Mouse (Mus musculus) spleen, adult 2 months (tissue): ENCODE data around the gene Zfp229. TPM values are rescaled to one million over a fixed set of nuclear protein-coding genes. Genes with fewer than 3 reads are reported as not detected.
"Not testable (repeated sequence)": the region's sequence is repeated elsewhere in the genome, so short reads cannot be mapped to it uniquely, and the experiment has no call there.

Source experiments
- DNase-seq, 2 experiments: peaks; one replicate each; pipeline versions ENCODE4 v3.0.0 to v3.0.0-alpha.2; 2012 to 2021; ENCODE audit warnings: low spot score in 2 of 2, low read depth in 1 of 2
- H3K27ac ChIP-seq: fragments of 200-500 bp; 2 replicates; pipeline ENCODE4 v1.5.1; 2012; ENCODE audit warnings: low read length, inconsistent platforms; ENCODE audit not compliant: insufficient read depth
- H3K27me3 ChIP-seq: fragments of 200-500 bp; 2 replicates; pipeline ENCODE4 v1.6.1; 2012; ENCODE audit warnings: mild to moderate bottlenecking, moderate library complexity, low read length, inconsistent platforms; ENCODE audit not compliant: control insufficient read depth, insufficient read depth
- H3K36me3 ChIP-seq: fragments of 200-500 bp; 2 replicates; pipeline ENCODE4 v1.6.1; 2012; ENCODE audit warnings: mild to moderate bottlenecking, low read length, inconsistent platforms; ENCODE audit not compliant: control insufficient read depth, insufficient read depth
- H3K4me1 ChIP-seq: fragments of 200-500 bp; 2 replicates; pipeline ENCODE4 v1.6.1; 2011; ENCODE audit warnings: inconsistent platforms; ENCODE audit not compliant: control insufficient read depth, insufficient read depth, insufficient read length
- H3K4me3 ChIP-seq: fragments of 200-500 bp; 2 replicates; pipeline ENCODE4 v1.5.1; 2011; ENCODE audit warnings: mild to moderate bottlenecking, inconsistent platforms; ENCODE audit not compliant: insufficient read depth, insufficient read length; ENCODE audit errors: extremely low read depth
- CTCF ChIP-seq: fragments of 200-500 bp; IDR thresholded peaks from 2 replicates; pipeline ENCODE4 v1.5.1; 2011; ENCODE audit warnings: mild to moderate bottlenecking, inconsistent platforms; ENCODE audit not compliant: insufficient read depth, insufficient read length, insufficient replicate concordance; ENCODE audit errors: extremely low read depth
- POLR2A ChIP-seq: fragments of 200-500 bp; IDR thresholded peaks from 2 replicates; pipeline ENCODE4 v1.6.1; 2011; ENCODE audit warnings: low read depth, low read length, inconsistent platforms
- WGBS: fragments of 180-500 bp; shearing (Covaris S2); methylation state at CpG from one replicate; pipeline ENCODE4 v1.1.7; 2018; 5-methylcytosine and 5-hydroxymethylcytosine counted together
- polyA plus RNA-seq: library from polyadenylated mRNA; depleted of rRNA; stranded (reverse); fragments of >200 nt; gene quantifications from 2 replicates; pipeline ENCODE4 v1.2.3, GENCODE M21; 2012; rRNA removed

Zfp229 gene
- 0.29 and 0.56 TPM in 2 replicates for polyA plus RNA-seq

DNA sequence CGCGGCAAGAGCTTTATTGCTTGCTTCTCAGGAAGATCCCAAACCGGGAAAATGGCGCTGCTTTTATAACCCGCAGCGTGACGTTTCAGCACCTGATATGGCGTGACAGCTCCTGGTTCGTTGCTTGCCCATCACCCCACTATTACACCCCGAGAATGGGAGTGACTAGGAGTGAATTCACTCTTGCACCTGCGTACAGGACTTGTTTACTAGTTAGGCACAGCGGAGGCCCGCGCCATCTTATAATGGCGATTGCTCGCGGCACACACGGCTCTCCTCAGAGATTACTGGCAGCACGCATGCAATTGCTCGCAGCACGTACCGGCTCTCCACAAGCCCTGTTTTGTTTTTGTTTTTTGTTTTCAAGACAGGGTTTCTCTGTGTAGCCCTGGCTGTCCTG lies at the start of gene Zfp229:
TSS of gene Zfp229 (plus strand) at position 301 of the 400 bp plus-strand sequence.
- H3K27me3 ChIP-seq, H3K36me3 ChIP-seq, H3K4me3 ChIP-seq, H3K4me1 ChIP-seq, H3K27ac ChIP-seq, DNase-seq: not testable (repeated sequence)
- 98% methylated on average over 15 of the region's 22 CpGs for WGBS

DNA sequence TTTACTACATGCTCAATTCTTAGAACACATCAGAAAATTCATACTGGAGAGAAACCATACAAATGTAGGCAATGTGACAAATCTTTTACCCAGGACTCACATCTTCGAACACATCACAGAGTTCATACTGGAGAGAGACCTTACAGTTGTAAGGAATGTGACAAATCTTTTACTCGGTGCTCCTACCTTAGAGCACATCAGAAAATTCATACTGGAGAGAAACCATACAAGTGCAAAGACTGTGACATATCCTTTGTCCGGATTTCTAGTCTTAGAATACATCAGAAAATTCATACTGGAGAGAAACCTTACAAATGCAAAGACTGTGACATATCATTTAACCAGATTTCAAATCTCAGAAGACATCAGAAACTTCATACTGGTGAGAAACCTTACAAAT lies 39.0 kb upstream of the Zfp229 start, which contains the start of gene Gm10226:
TSS of gene Gm10226 (plus strand) at position 301 of the 400 bp plus-strand sequence.
- H3K36me3 ChIP-seq: peaks cover 2% of the 10 kb centered on the region; the same call in 1 of the 2 replicates
- H3K27ac ChIP-seq: no peak within 1 kb of the TSS
- TF ChIP-seq POLR2A (no peak), CTCF (no peak)
- H3K4me1 ChIP-seq: no peaks in the 10 kb centered on the region
- H3K4me3 ChIP-seq: no peak within 1 kb of the TSS
- WGBS: 95% methylated on average over 3 of the region's 3 CpGs
- H3K27me3 ChIP-seq: no peaks in the 10 kb centered on the region
- DNase-seq: no peak

DNA sequence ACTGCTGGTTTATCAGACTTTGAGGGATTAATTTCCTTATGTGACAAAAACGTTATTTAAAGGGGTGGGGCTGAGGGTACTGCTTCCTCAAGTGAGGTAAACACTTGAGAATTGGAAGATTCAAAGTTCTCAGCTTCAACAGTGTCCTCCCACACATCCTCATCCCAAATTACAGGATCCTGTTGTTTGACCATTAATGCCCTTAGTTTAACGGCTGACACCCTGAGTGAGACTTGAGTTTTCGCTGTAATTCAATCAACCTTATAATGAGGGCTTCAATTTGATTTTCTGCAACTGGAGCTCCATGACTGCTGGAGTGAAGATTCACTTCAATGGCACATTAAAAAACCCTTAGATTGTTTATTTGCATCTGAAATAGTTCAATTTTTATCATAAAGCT lies 37.3 kb upstream of the Zfp229 start:
- no peak for DNase-seq
- 82% methylated on average over 3 of the region's 3 CpGs for WGBS
- H3K27me3 ChIP-seq: no peaks in the 10 kb centered on the region

DNA sequence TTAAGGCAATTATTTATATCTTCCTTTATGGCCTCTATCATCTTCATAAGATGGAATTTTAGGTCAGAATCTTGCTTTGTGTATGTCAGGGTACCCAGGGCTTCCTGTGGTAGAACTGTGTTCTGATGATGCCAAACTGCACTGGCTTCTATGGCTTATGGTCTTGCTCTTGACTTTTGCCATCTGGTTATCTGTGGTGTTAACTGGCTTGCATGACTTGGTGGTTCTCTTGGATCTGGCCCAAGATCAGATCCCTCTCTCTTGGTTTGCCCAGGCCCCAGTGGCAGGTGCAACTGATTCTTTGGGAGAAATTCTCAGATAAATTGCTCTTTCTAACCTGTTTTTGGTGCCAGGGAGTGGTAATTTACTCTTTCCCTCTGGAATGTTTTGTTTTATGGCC lies 34.5 kb upstream of the Zfp229 start:
- no peaks in the 10 kb centered on the region for H3K27me3 ChIP-seq
- H3K27ac ChIP-seq: no peak overlapping the region
- no peak for DNase-seq
- H3K4me1 ChIP-seq: no peaks in the 10 kb centered on the region
- H3K36me3 ChIP-seq: peaks cover 2% of the 10 kb centered on the region; the same call in 1 of the 2 replicates
- TF ChIP-seq CTCF (no peak), POLR2A (no peak)
- no peak overlapping the region for H3K4me3 ChIP-seq

More for the DNA sequence above, 37.3 kb upstream of the Zfp229 start:
- H3K4me3 ChIP-seq: no peak overlapping the region
- no peaks in the 10 kb centered on the region for H3K4me1 ChIP-seq
- H3K27ac ChIP-seq: no peak overlapping the region
- TF ChIP-seq POLR2A (no peak), CTCF (no peak)
- H3K36me3 ChIP-seq: peaks cover 2% of the 10 kb centered on the region; the same call in 1 of the 2 replicates

DNA sequence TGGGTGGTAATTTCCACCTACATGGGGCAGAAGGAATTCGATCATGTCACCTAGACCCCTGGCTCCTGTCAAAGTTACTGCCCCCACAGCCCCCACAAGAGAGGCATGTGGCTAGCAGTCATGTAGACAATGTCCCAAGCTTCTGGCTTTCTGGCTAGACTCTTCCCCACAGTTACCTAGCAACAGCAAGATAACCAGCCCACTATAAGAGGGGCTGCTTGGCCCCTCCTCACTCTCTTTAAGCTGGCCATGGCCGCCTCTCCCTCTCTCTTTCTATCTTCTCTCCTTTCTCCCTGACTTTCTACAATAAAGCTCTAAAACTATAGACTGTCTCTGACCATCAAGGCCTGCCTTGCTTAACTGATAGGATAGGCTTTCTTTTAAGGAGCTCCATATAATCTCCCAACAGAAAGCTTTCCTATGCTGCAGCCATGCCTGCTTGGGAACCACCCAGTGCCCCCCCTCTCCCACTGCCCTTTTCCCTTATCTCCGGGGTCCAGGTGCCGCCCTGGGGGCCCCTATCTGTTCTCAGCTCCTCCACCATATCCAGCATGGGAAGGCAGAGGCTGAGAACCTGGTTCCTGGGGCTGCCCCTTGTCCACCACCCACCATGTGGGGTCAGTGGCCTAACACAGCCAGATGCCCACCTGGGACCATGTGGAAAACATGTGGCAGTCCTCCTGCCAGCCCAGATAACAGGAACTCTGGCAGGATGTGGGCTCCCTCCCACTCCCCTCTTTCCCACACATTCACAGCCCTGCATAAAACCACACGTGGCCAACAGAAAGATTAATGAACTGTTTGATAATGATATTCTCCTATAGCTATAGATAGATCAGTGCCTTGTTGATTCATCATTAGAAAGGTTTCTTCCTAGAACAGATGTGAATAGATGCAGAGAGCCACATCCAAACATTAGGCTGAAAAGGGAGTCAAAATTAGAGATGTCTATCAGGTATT lies 28.0 kb upstream of the Zfp229 start:
- TF ChIP-seq CTCF: no peak
- no peak for TF ChIP-seq POLR2A
- Histone ChIP-seq H3K27me3 (no peaks in the 10 kb centered on the region), H3K27ac (no peak overlapping the region), H3K4me1 (no peaks in the 10 kb centered on the region), H3K4me3 (no peak overlapping the region), H3K36me3 (no peaks in the 10 kb centered on the region)
- no peak for DNase-seq
- 40% methylated on average over 5 of the region's 5 CpGs for WGBS

DNA sequence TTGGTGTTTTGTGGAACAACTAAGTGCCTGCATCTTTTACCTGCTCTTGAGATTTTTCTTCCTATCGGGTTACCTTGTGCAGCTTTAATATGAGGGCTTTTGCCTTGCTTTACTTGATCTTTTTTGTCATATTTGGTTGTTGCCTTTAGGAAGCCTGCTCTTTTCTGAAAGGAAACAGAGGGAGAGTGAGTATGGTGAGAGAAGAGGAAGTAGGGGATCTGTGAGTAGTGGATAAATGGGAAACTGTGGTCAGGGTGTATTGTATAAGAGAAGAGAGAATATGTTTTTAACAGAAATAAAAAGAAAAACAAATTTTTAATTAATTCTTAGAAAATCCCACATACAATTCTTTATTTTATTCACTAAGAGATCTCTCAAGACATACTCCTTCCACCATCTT lies 27.2 kb upstream of the Zfp229 start:
- Histone ChIP-seq H3K27me3 (no peaks in the 10 kb centered on the region), H3K4me3 (no peak overlapping the region), H3K4me1 (no peaks in the 10 kb centered on the region; the same call in 1 of the 2 replicates), H3K27ac (no peak overlapping the region), H3K36me3 (no peaks in the 10 kb centered on the region)
- DNase-seq: no peak
- no peak for TF ChIP-seq POLR2A
- TF ChIP-seq CTCF: no peak
- WGBS: 11% methylated on average over 1 of the region's 1 CpGs

DNA sequence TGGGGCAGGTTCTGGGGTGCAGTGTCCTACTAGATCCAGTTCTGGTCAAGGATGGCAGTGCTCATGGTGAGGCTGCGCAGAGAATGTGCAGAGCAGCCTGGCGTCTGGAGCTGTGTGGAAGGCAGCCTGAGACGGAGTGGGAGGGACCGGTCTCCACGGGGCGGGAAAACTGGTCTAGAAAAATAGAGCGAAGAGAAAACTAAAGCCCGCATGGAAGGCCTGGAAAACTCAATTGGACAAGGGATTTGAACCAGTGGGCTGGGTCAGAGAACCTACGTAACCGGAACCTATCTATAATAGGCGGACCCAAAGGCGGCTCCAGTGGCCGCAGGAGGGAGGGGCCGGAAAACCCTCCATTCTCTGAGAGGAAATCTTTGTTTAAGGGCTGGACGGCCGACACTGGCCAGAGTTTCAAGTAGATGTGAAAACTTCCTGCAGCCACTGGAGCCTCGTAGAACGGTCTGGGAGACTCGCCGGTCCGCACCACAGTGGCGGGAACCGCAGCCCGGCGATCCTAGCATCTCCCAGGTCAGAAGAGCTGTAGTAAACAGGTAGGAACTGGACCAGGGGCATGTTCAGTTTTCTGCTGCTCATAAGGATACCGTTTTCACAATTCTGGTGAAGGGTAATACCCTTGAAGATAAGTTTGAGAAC lies 23.1 kb upstream of the Zfp229 start, which contains the start of gene Zfp760:
TSS of gene Zfp760 (plus strand) at position 399 of the 654 bp plus-strand sequence.
- DNase-seq: peak; percentile 11 to 72
- H3K27me3 ChIP-seq: no peaks in the 10 kb centered on the region
- H3K36me3 ChIP-seq: no peaks in the 10 kb centered on the region
- peak within 1 kb of the TSS; percentile 68 for H3K4me3 ChIP-seq
- peaks cover 3% of the 10 kb centered on the region; the same call in 1 of the 2 replicates for H3K4me1 ChIP-seq
- H3K27ac ChIP-seq: peak within 1 kb of the TSS; percentile 19; the same call in 1 of the 2 replicates
- TF ChIP-seq CTCF (no peak), POLR2A (no peak; the same call in 1 of the 2 replicates)
- 9% methylated on average over 26 of the region's 26 CpGs for WGBS
